Mouse (Mus musculus): ENCODE measurements around the gene Ddx41. TPM values are rescaled to one million over a fixed set of nuclear protein-coding genes. Genes with fewer than 3 reads are reported as not detected.

The Ddx41 gene
- polyA plus RNA-seq, 1 experiment from 2014 or later: 67.6 TPM

GRCm38 (mm10) chr13:55494883-55495621, 41.4 kb downstream of the Ddx41 start:
- Histone ChIP-seq H3K9me3 (ENCODE audit: control insufficient read depth, low read depth, low read length) (no peaks in the 10 kb centered on the region), H3K9ac (replicated peaks; ENCODE audit: low read depth, low read length) (no peak overlapping the region), H3K4me3 (ENCODE audit: low read depth, low read length) (no peak overlapping the region), H3K27ac (ENCODE audit: low read length) (no peak overlapping the region), H3K36me3 (ENCODE audit: control insufficient read depth, insufficient read depth, low read length) (peaks cover 18% of the 10 kb centered on the region), H3K4me1 (ENCODE audit: control insufficient read depth, insufficient read depth, low read length) (no peaks in the 10 kb centered on the region; the same call in 1 of the 2 replicates), H3K27me3 (ENCODE audit: control insufficient read depth, insufficient read depth, low read length) (no peaks in the 10 kb centered on the region), H3K4me2 (replicated peaks; ENCODE audit: low read depth, low read length) (no peak overlapping the region)
- peak; percentile 57; the same call in 1 of the 2 replicates for ATAC-seq (ENCODE audit: insufficient number of reproducible peaks, insufficient read depth, low FRiP score, low read depth)
- 17% methylated on average over 18 of the region's 18 CpGs for WGBS

GRCm38 (mm10) chr13:55494257-55494656, 42.2 kb downstream of the Ddx41 start:
- H3K36me3 ChIP-seq (ENCODE audit: control insufficient read depth, insufficient read depth, low read length): peaks cover 17% of the 10 kb centered on the region
- no peak for ATAC-seq (ENCODE audit: insufficient number of reproducible peaks, insufficient read depth, low FRiP score, low read depth)
- H3K27me3 ChIP-seq (ENCODE audit: control insufficient read depth, insufficient read depth, low read length): no peaks in the 10 kb centered on the region
- no peak overlapping the region for H3K4me3 ChIP-seq (ENCODE audit: low read depth, low read length)
- H3K27ac ChIP-seq (ENCODE audit: low read length): no peak overlapping the region
- no peak overlapping the region for H3K4me2 ChIP-seq (replicated peaks; ENCODE audit: low read depth, low read length)
- WGBS: 16% methylated on average over 2 of the region's 2 CpGs
- no peaks in the 10 kb centered on the region for H3K9me3 ChIP-seq (ENCODE audit: control insufficient read depth, low read depth, low read length)
- no peaks in the 10 kb centered on the region; the same call in 1 of the 2 replicates for H3K4me1 ChIP-seq (ENCODE audit: control insufficient read depth, insufficient read depth, low read length)
- no peak overlapping the region for H3K9ac ChIP-seq (replicated peaks; ENCODE audit: low read depth, low read length)

- Histone ChIP-seq H3K9me3 (ENCODE audit: control insufficient read depth, low read depth, low read length) (no peaks in the 10 kb centered on the region), H3K4me3 (ENCODE audit: low read depth, low read length) (peak within 1 kb of the TSS; percentile 88), H3K4me2 (replicated peaks; ENCODE audit: low read depth, low read length) (peak within 1 kb of the TSS; percentile 76), H3K4me1 (ENCODE audit: control insufficient read depth, insufficient read depth, low read length) (peaks cover 41% of the 10 kb centered on the region), H3K27ac (ENCODE audit: low read length) (peak within 1 kb of the TSS; percentile 88), H3K36me3 (ENCODE audit: control insufficient read depth, insufficient read depth, low read length) (0 out of 2 replicates have a peak, but pooled peaks cover 3% of the 10 kb centered on the region), H3K9ac (replicated peaks; ENCODE audit: low read depth, low read length) (peak within 1 kb of the TSS; percentile 95), H3K27me3 (ENCODE audit: control insufficient read depth, insufficient read depth, low read length) (no peaks in the 10 kb centered on the region)
- peak; percentile 82 for ATAC-seq (ENCODE audit: insufficient number of reproducible peaks, insufficient read depth, low FRiP score, low read depth)
- 2% methylated on average over 52 of the region's 83 CpGs for WGBS
Measured at GRCm38 (mm10) chr13:55487578-55488498, 48.6 kb downstream of the Ddx41 start, which contains the start of gene Dbn1. TSS of gene Dbn1 (minus strand) at chr13:55488111.

- Histone ChIP-seq H3K36me3 (ENCODE audit: control insufficient read depth, insufficient read depth, low read length) (peaks cover 7% of the 10 kb centered on the region), H3K27ac (ENCODE audit: low read length) (peak overlapping the region; percentile 88), H3K9ac (replicated peaks; ENCODE audit: low read depth, low read length) (peak overlapping the region; percentile 95), H3K4me3 (ENCODE audit: low read depth, low read length) (peak overlapping the region; percentile 88), H3K9me3 (ENCODE audit: control insufficient read depth, low read depth, low read length) (no peaks in the 10 kb centered on the region), H3K27me3 (ENCODE audit: control insufficient read depth, insufficient read depth, low read length) (no peaks in the 10 kb centered on the region), H3K4me1 (ENCODE audit: control insufficient read depth, insufficient read depth, low read length) (peaks cover 42% of the 10 kb centered on the region), H3K4me2 (replicated peaks; ENCODE audit: low read depth, low read length) (peak overlapping the region; percentile 76)
- peak; percentile 62 for ATAC-seq (ENCODE audit: insufficient number of reproducible peaks, insufficient read depth, low FRiP score, low read depth)
- WGBS: 1% methylated on average over 29 of the region's 29 CpGs
Measured at GRCm38 (mm10) chr13:55486916-55487577, 49.4 kb downstream of the Ddx41 start.

- Histone ChIP-seq H3K9me3 (ENCODE audit: control insufficient read depth, low read depth, low read length) (no peaks in the 10 kb centered on the region), H3K36me3 (ENCODE audit: control insufficient read depth, insufficient read depth, low read length) (peaks cover 14% of the 10 kb centered on the region), H3K4me1 (ENCODE audit: control insufficient read depth, insufficient read depth, low read length) (peaks cover 42% of the 10 kb centered on the region), H3K4me2 (replicated peaks; ENCODE audit: low read depth, low read length) (peak overlapping the region; percentile 76), H3K4me3 (ENCODE audit: low read depth, low read length) (peak overlapping the region; percentile 88), H3K27me3 (ENCODE audit: control insufficient read depth, insufficient read depth, low read length) (no peaks in the 10 kb centered on the region), H3K27ac (ENCODE audit: low read length) (no peak overlapping the region), H3K9ac (replicated peaks; ENCODE audit: low read depth, low read length) (peak overlapping the region; percentile 95)
- ATAC-seq (ENCODE audit: insufficient number of reproducible peaks, insufficient read depth, low FRiP score, low read depth): no peak
- WGBS: 34% methylated on average over 14 of the region's 14 CpGs
Measured at GRCm38 (mm10) chr13:55486029-55486794, 50.2 kb downstream of the Ddx41 start.

GRCm38 (mm10) chr13:55484520-55485088, 51.9 kb downstream of the Ddx41 start:
- 30% methylated on average over 7 of the region's 7 CpGs for WGBS
- Histone ChIP-seq H3K4me3 (ENCODE audit: low read depth, low read length) (no peak overlapping the region), H3K4me1 (ENCODE audit: control insufficient read depth, insufficient read depth, low read length) (peaks cover 42% of the 10 kb centered on the region), H3K27me3 (ENCODE audit: control insufficient read depth, insufficient read depth, low read length) (no peaks in the 10 kb centered on the region), H3K9ac (replicated peaks; ENCODE audit: low read depth, low read length) (no peak overlapping the region), H3K36me3 (ENCODE audit: control insufficient read depth, insufficient read depth, low read length) (peaks cover 29% of the 10 kb centered on the region), H3K4me2 (replicated peaks; ENCODE audit: low read depth, low read length) (no peak overlapping the region), H3K9me3 (ENCODE audit: control insufficient read depth, low read depth, low read length) (no peaks in the 10 kb centered on the region), H3K27ac (ENCODE audit: low read length) (no peak overlapping the region)
- no peak for ATAC-seq (ENCODE audit: insufficient number of reproducible peaks, insufficient read depth, low FRiP score, low read depth)

GRCm38 (mm10) chr13:55483593-55483992, 52.9 kb downstream of the Ddx41 start:
- Histone ChIP-seq H3K9ac (replicated peaks; ENCODE audit: low read depth, low read length) (no peak overlapping the region), H3K27me3 (ENCODE audit: control insufficient read depth, insufficient read depth, low read length) (no peaks in the 10 kb centered on the region), H3K4me3 (ENCODE audit: low read depth, low read length) (no peak overlapping the region), H3K4me1 (ENCODE audit: control insufficient read depth, insufficient read depth, low read length) (peaks cover 42% of the 10 kb centered on the region), H3K36me3 (ENCODE audit: control insufficient read depth, insufficient read depth, low read length) (peaks cover 37% of the 10 kb centered on the region), H3K4me2 (replicated peaks; ENCODE audit: low read depth, low read length) (no peak overlapping the region), H3K27ac (ENCODE audit: low read length) (no peak overlapping the region), H3K9me3 (ENCODE audit: control insufficient read depth, low read depth, low read length) (no peaks in the 10 kb centered on the region)
- 49% methylated on average over 15 of the region's 15 CpGs for WGBS
- ATAC-seq (ENCODE audit: insufficient number of reproducible peaks, insufficient read depth, low FRiP score, low read depth): no peak

Measured in stomach, embryonic 14.5 days (tissue).